Mouse (Mus musculus) C2C12 (cell line): ENCODE data around the gene Mon2. TPM values are rescaled to one million over a fixed set of nuclear protein-coding genes. Genes with fewer than 3 reads are reported as not detected.

ENCODE experiments used
- H3K27me3 ChIP-seq: one replicate; pipeline ENCODE4 v1.6.1; 2011; ENCODE audit not compliant: control insufficient read depth, insufficient read depth, insufficient read length
- H3K36me3 ChIP-seq: one replicate; pipeline ENCODE4 v1.6.1; 2011; ENCODE audit not compliant: control insufficient read depth, insufficient read depth
- H3K4me3 ChIP-seq: one replicate; pipeline ENCODE4 v1.5.1; 2011; ENCODE audit warnings: mild to moderate bottlenecking, control low read depth; ENCODE audit not compliant: poor library complexity, insufficient read depth, severe bottlenecking
- H3K79me2 ChIP-seq: one replicate; pipeline ENCODE4 v1.6.1; 2011; ENCODE audit not compliant: control insufficient read depth, insufficient read depth
- H3K79me3 ChIP-seq: one replicate; pipeline ENCODE4 v1.6.1; 2011; ENCODE audit warnings: low read depth, control low read depth
- H3ac ChIP-seq: one replicate; pipeline ENCODE3; 2011; ENCODE audit warnings: low read depth; ENCODE audit not compliant: control insufficient read depth, insufficient read length
- CEBPB ChIP-seq: IDR thresholded peaks from one replicate; pipeline ENCODE4 v1.6.1; 2011; ENCODE audit warnings: low read depth, mild to moderate bottlenecking, control low read depth, moderate library complexity
- CTCF ChIP-seq: IDR thresholded peaks from one replicate; pipeline ENCODE4 v1.5.1; 2011; ENCODE audit not compliant: control insufficient read depth, insufficient read depth, insufficient read length
- FOSL1 ChIP-seq: IDR thresholded peaks from one replicate; pipeline ENCODE4 v1.8.0; 2011; ENCODE audit warnings: mild to moderate bottlenecking, low read length; ENCODE audit not compliant: poor library complexity, insufficient read depth, severe bottlenecking
- MAX ChIP-seq: IDR thresholded peaks from one replicate; pipeline ENCODE4 v1.6.1; 2011; ENCODE audit warnings: mild to moderate bottlenecking, control low read depth
- MYOD1 ChIP-seq: IDR thresholded peaks from one replicate; pipeline ENCODE4 v1.6.1; 2011; ENCODE audit warnings: low read depth; ENCODE audit not compliant: control insufficient read depth, insufficient read length
- MYOG ChIP-seq: IDR thresholded peaks from one replicate; pipeline ENCODE4 v1.6.1; 2011; ENCODE audit not compliant: control insufficient read depth, insufficient read length; ENCODE audit errors: extremely low read depth
- USF1 ChIP-seq: IDR thresholded peaks from one replicate; pipeline ENCODE4 v1.6.1; 2011; ENCODE audit warnings: low read depth, mild to moderate bottlenecking, control low read depth, moderate library complexity
- polyA plus RNA-seq: library from polyadenylated mRNA; unstranded; fragments of >200 nt; fragmentation: generic; extraction: Trizol; gene quantifications from one replicate; pipeline ENCODE4 v1.2.1, GENCODE M21; 2012; ENCODE audit warnings: missing spikeins

Mon2 gene
- polyA plus RNA-seq, 1 experiment: 27.4 TPM

DNA sequence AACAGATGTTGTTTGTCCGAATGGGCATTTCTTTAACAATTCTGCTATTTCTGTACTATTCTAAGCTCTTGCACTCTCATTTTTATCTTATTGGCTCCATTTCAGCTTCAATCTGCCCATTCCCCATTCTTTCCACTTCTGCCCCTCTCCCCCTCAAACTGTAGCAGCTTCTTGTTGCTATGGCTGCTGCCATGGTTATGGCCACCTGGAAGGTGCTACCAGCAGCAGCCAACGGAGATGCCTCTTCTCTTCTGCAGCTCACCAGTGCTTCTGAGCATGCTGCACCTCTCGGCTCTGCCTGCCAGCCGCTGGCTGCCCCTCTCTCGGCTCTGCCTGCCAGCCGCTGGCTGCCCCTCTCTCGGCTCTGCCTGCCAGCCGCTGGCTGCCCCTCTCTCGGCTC, 8.0 kb upstream of the Mon2 start:
- TF ChIP-seq USF1 (no peak), MAX (no peak), FOSL1 (no peak), CEBPB (no peak), MYOD1 (no peak), MYOG (no peak), CTCF (no peak)
- Histone ChIP-seq H3K36me3 (no peaks in the 10 kb centered on the region), H3K4me3 (no peak overlapping the region), H3ac (no peak overlapping the region), H3K27me3 (peaks cover 4% of the 10 kb centered on the region), H3K79me2 (no peaks in the 10 kb centered on the region), H3K79me3 (no peaks in the 10 kb centered on the region)

DNA sequence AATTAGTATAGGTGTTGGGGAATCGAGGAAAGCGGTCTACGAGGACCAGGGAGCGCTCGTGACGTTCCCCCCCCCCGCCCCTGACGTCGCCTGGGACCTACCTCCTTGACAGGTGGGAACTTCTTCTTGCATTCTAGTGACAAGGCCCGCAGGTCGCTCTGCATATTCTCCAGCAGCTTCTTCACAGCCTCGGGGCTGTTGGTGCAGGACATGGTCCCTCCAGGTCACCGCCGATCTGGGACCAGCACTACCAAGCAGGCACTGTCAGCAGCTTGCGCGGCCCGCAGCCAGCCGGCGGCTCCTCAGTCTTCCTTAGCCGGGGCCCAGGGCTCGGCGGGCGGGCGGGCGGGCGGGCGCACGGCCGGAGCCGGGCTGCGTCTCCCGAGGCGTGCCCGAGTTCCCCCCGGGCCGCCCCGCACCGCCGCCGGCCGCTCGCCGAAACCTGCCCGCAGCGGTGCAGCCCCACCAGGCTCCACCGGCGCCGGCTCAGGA, 508 bp downstream of the Mon2 start:
- peaks cover 53% of the 10 kb centered on the region for H3K79me2 ChIP-seq
- TF ChIP-seq MYOD1: no peak
- TF ChIP-seq MYOG: no peak
- TF ChIP-seq MAX: no peak
- TF ChIP-seq CTCF: no peak
- no peak for TF ChIP-seq FOSL1
- no peak for TF ChIP-seq USF1
- no peak for TF ChIP-seq CEBPB
- H3ac ChIP-seq: peak overlapping the region; percentile 97
- peaks cover 20% of the 10 kb centered on the region for H3K36me3 ChIP-seq
- peaks cover 4% of the 10 kb centered on the region for H3K27me3 ChIP-seq
- peaks cover 39% of the 10 kb centered on the region for H3K79me3 ChIP-seq
- H3K4me3 ChIP-seq: peak overlapping the region; percentile 75

DNA sequence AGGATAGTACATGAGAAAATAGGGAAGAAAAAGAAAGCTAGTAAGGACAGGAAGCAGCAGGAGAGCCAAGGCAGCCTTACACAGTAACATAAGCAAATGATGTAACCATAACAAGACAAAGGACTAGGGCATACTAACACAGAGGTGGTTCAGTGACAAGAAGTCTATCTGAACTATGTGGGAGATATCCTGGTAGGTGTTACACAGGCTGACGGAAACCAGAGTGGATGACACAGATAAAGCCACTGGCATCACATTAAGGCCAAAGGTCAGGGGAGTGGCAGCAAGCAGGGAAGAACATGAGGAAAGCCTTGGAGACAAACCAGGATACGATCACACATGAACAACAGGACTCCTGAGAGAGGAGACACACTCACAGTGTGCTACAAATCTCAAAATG, 4.3 kb downstream of the Mon2 start:
- no peaks in the 10 kb centered on the region for H3K27me3 ChIP-seq
- no peak overlapping the region for H3ac ChIP-seq
- TF ChIP-seq MAX (no peak), MYOD1 (no peak), CEBPB (no peak), USF1 (no peak), MYOG (no peak), CTCF (no peak), FOSL1 (no peak)
- peaks cover 50% of the 10 kb centered on the region for H3K79me3 ChIP-seq
- H3K79me2 ChIP-seq: peaks cover 65% of the 10 kb centered on the region
- H3K36me3 ChIP-seq: peaks cover 34% of the 10 kb centered on the region
- H3K4me3 ChIP-seq: no peak overlapping the region

DNA sequence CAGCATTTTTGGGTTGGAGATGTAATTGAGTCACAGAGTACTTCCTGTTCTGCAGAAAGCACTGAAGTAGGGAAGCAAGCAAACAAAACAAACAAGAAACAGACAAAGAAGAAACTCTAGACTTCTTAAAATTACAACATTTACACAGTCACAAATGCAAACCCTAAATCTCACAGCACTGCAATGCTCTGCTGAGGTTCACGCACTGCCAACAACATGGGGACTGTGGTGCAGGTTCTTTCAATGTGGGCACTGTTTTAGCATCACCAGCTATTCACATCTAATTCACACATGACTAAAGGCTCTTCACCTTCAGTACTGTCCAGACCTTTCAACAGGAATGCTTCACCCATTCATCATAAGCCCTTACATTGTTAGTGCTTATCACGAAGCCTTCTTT, 13.3 kb downstream of the Mon2 start:
- H3K4me3 ChIP-seq: no peak overlapping the region
- no peak overlapping the region for H3ac ChIP-seq
- H3K79me3 ChIP-seq: peaks cover 25% of the 10 kb centered on the region
- no peaks in the 10 kb centered on the region for H3K27me3 ChIP-seq
- peaks cover 34% of the 10 kb centered on the region for H3K79me2 ChIP-seq
- TF ChIP-seq CEBPB (no peak), MYOD1 (no peak), FOSL1 (no peak), CTCF (no peak), USF1 (no peak), MAX (no peak), MYOG (no peak)
- peaks cover 2% of the 10 kb centered on the region for H3K36me3 ChIP-seq

DNA sequence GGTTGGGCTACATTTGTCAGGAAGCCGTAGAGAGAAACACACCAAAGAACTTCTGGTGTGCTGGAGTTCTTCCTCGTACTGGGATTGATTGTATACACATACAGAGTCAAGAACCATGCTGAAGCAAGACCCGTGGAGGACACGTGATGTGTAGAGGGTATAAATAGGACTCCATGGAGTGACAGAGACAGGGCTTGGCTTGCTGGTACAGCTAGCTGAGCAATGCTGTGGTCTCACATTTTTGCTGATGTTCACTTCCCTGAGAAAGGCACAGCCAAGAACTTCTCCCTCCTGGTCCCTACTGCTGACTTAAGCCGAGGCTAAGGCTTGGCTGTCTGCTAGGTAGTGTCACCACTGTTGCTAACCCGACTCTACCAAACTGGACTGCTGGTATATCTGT, 15.5 kb downstream of the Mon2 start:
- H3K4me3 ChIP-seq: no peak overlapping the region
- peaks cover 4% of the 10 kb centered on the region for H3K36me3 ChIP-seq
- peaks cover 25% of the 10 kb centered on the region for H3K79me3 ChIP-seq
- no peak for TF ChIP-seq CTCF
- TF ChIP-seq CEBPB: no peak
- no peak for TF ChIP-seq MYOG
- TF ChIP-seq USF1: no peak
- TF ChIP-seq MAX: no peak
- no peak for TF ChIP-seq MYOD1
- no peak for TF ChIP-seq FOSL1
- no peaks in the 10 kb centered on the region for H3K27me3 ChIP-seq
- H3K79me2 ChIP-seq: peaks cover 34% of the 10 kb centered on the region
- no peak overlapping the region for H3ac ChIP-seq

DNA sequence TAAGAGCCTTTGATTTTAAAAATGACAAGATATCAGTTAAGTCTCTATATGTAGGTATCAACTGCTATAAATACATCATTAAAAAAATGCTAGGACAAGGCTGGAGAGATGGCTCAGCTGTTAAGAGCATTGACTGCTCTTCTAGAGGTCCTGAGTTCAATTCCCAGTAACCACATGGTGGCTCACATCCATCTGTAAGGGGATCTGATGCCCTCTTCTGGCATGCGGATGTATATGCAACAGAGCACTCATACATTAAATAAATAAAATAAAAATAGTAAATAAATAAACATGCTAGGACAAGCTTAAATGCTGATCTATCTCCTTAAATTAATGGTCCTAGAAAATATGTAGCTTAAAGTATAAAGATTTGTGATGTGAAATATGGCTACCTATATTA, 19.2 kb downstream of the Mon2 start:
- H3K4me3 ChIP-seq: no peak overlapping the region
- no peaks in the 10 kb centered on the region for H3K27me3 ChIP-seq
- H3ac ChIP-seq: no peak overlapping the region
- peaks cover 8% of the 10 kb centered on the region for H3K36me3 ChIP-seq
- TF ChIP-seq MYOG: no peak
- no peak for TF ChIP-seq CEBPB
- TF ChIP-seq CTCF: no peak
- no peak for TF ChIP-seq USF1
- no peak for TF ChIP-seq MAX
- TF ChIP-seq FOSL1: no peak
- TF ChIP-seq MYOD1: no peak
- H3K79me3 ChIP-seq: peaks cover 21% of the 10 kb centered on the region
- peaks cover 30% of the 10 kb centered on the region for H3K79me2 ChIP-seq
